Mouse (Mus musculus): Measurements from ENCODE around the gene Fbp1. TPM values are rescaled to one million over a fixed set of nuclear protein-coding genes. Genes with fewer than 3 reads are reported as not detected.
"Not testable (repeated sequence)": the region's sequence is repeated elsewhere in the genome, so short reads cannot be mapped to it uniquely, and the experiment has no call there.

The Fbp1 gene
- total RNA-seq (2012; rRNA removed): 0.95 and 2.6 TPM in 2 replicates

- H3K4me3 ChIP-seq (ENCODE audit: insufficient read depth in 1 of 2, low read depth in 1 of 2, low read length in 2 of 2, poor library complexity in 1 of 2, severe bottlenecking in 1 of 2): peak within 1 kb of the TSS; percentile 54 to 60
- peaks cover 2% of the 10 kb centered on the region in 2 experiments; a peak in 1 of 4 replicates for H3K4me1 ChIP-seq (ENCODE audit: control insufficient read depth in 2 of 2, insufficient read depth in 2 of 2, low read length in 2 of 2, poor library complexity in 1 of 2)
- H3K27ac ChIP-seq (ENCODE audit: insufficient read depth, low read depth, low read length, poor library complexity, severe bottlenecking): no peak within 1 kb of the TSS
- no peaks in the 10 kb centered on the region for H3K36me3 ChIP-seq (ENCODE audit: control insufficient read depth, insufficient read depth, low read length, poor library complexity, severe bottlenecking)
- in situ Hi-C loops (cut with MboI; ENCODE audit: low sequenced_read_pairs in 2 of 2, unreplicated experiment in 2 of 2): no loop called here
- H3K9ac ChIP-seq (ENCODE audit: insufficient read depth, low read depth, low read length, poor library complexity, severe bottlenecking): no peak within 1 kb of the TSS; the same call in 1 of the 2 replicates
- no peak for TF ChIP-seq ZNF384 (IDR thresholded peaks at IDR 0.05; ENCODE audit: low read depth, low read length)
- TF ChIP-seq MAFK (IDR thresholded peaks at IDR 0.05; ENCODE audit: insufficient read depth, low read depth, low read length): no peak
- TF ChIP-seq HCFC1 (IDR thresholded peaks at IDR 0.05; ENCODE audit: borderline replicate concordance, insufficient read depth, low read length): no peak
- no peak for TF ChIP-seq ZC3H11A (IDR thresholded peaks at IDR 0.05; ENCODE audit: borderline replicate concordance, low read depth, low read length)
- TF ChIP-seq CHD2 (IDR thresholded peaks at IDR 0.05; ENCODE audit: low read depth, low read length): no peak
- H3K9me3 ChIP-seq (ENCODE audit: control insufficient read depth, insufficient read depth, low read depth, low read length): no peaks in the 10 kb centered on the region
- no peak for DNase-seq (ENCODE audit: low read depth, low spot score)
Measured at GRCm38 (mm10) chr13:62887712-62888441, at the start of gene Fbp1. Fbp1 (minus strand) TSS chr13:62888282.

GRCm38 (mm10) chr13:62932452-62932851 is 44.4 kb upstream of the Fbp1 start:
- no peak for DNase-seq (ENCODE audit: low read depth, low spot score)
- Histone ChIP-seq H3K36me3 (ENCODE audit: control insufficient read depth, insufficient read depth, low read length, poor library complexity, severe bottlenecking) (no peaks in the 10 kb centered on the region), H3K27ac (ENCODE audit: insufficient read depth, low read depth, low read length, poor library complexity, severe bottlenecking) (no peak overlapping the region), H3K4me1 (ENCODE audit: control insufficient read depth in 2 of 2, insufficient read depth in 2 of 2, low read length in 2 of 2, poor library complexity in 1 of 2) (no peaks in the 10 kb centered on the region), H3K9me3 (ENCODE audit: control insufficient read depth, insufficient read depth, low read depth, low read length) (no peaks in the 10 kb centered on the region), H3K9ac (ENCODE audit: insufficient read depth, low read depth, low read length, poor library complexity, severe bottlenecking) (no peak overlapping the region), H3K4me3 (ENCODE audit: insufficient read depth in 1 of 2, low read depth in 1 of 2, low read length in 2 of 2, poor library complexity in 1 of 2, severe bottlenecking in 1 of 2) (no peak overlapping the region)
- no peak for TF ChIP-seq ZNF384 (IDR thresholded peaks at IDR 0.05; ENCODE audit: low read depth, low read length)
- TF ChIP-seq MAFK (IDR thresholded peaks at IDR 0.05; ENCODE audit: insufficient read depth, low read depth, low read length): no peak
- TF ChIP-seq ZC3H11A (IDR thresholded peaks at IDR 0.05; ENCODE audit: borderline replicate concordance, low read depth, low read length): no peak
- TF ChIP-seq CHD2 (IDR thresholded peaks at IDR 0.05; ENCODE audit: low read depth, low read length): no peak
- TF ChIP-seq HCFC1 (IDR thresholded peaks at IDR 0.05; ENCODE audit: borderline replicate concordance, insufficient read depth, low read length): no peak
- in situ Hi-C loops (cut with MboI; ENCODE audit: low sequenced_read_pairs in 2 of 2, unreplicated experiment in 2 of 2): no loop called here

GRCm38 (mm10) chr13:62929766-62930389 is 41.8 kb upstream of the Fbp1 start:
- Histone ChIP-seq H3K27ac (ENCODE audit: insufficient read depth, low read depth, low read length, poor library complexity, severe bottlenecking) (no peak overlapping the region), H3K4me1 (ENCODE audit: control insufficient read depth in 2 of 2, insufficient read depth in 2 of 2, low read length in 2 of 2, poor library complexity in 1 of 2) (no peaks in the 10 kb centered on the region), H3K4me3 (ENCODE audit: insufficient read depth in 1 of 2, low read depth in 1 of 2, low read length in 2 of 2, poor library complexity in 1 of 2, severe bottlenecking in 1 of 2) (no peak overlapping the region), H3K9ac (ENCODE audit: insufficient read depth, low read depth, low read length, poor library complexity, severe bottlenecking) (no peak overlapping the region), H3K9me3 (ENCODE audit: control insufficient read depth, insufficient read depth, low read depth, low read length) (no peaks in the 10 kb centered on the region), H3K36me3 (ENCODE audit: control insufficient read depth, insufficient read depth, low read length, poor library complexity, severe bottlenecking) (no peaks in the 10 kb centered on the region)
- TF ChIP-seq ZNF384 (IDR thresholded peaks at IDR 0.05; ENCODE audit: low read depth, low read length): no peak
- TF ChIP-seq ZC3H11A (IDR thresholded peaks at IDR 0.05; ENCODE audit: borderline replicate concordance, low read depth, low read length): no peak
- TF ChIP-seq MAFK (IDR thresholded peaks at IDR 0.05; ENCODE audit: insufficient read depth, low read depth, low read length): no peak
- TF ChIP-seq HCFC1 (IDR thresholded peaks at IDR 0.05; ENCODE audit: borderline replicate concordance, insufficient read depth, low read length): no peak
- TF ChIP-seq CHD2 (IDR thresholded peaks at IDR 0.05; ENCODE audit: low read depth, low read length): no peak
- in situ Hi-C loops (cut with MboI; ENCODE audit: low sequenced_read_pairs in 2 of 2, unreplicated experiment in 2 of 2): loop anchor here (10.0 kb wide), 1 partner anchor 395 kb away; no protein-coding TSS in a partner anchor
- no peak for DNase-seq (ENCODE audit: low read depth, low spot score)

GRCm38 (mm10) chr13:62929144-62929543 is 41.1 kb upstream of the Fbp1 start:
- not testable (repeated sequence) for H3K9ac ChIP-seq (ENCODE audit: insufficient read depth, low read depth, low read length, poor library complexity, severe bottlenecking); H3K9me3 ChIP-seq (ENCODE audit: control insufficient read depth, insufficient read depth, low read depth, low read length); H3K4me1 ChIP-seq (ENCODE audit: control insufficient read depth in 2 of 2, insufficient read depth in 2 of 2, low read length in 2 of 2, poor library complexity in 1 of 2); H3K4me3 ChIP-seq (ENCODE audit: insufficient read depth in 1 of 2, low read depth in 1 of 2, low read length in 2 of 2, poor library complexity in 1 of 2, severe bottlenecking in 1 of 2); H3K27ac ChIP-seq (ENCODE audit: insufficient read depth, low read depth, low read length, poor library complexity, severe bottlenecking); DNase-seq (ENCODE audit: low read depth, low spot score); H3K36me3 ChIP-seq (ENCODE audit: control insufficient read depth, insufficient read depth, low read length, poor library complexity, severe bottlenecking)
- in situ Hi-C loops (cut with MboI; ENCODE audit: low sequenced_read_pairs in 2 of 2, unreplicated experiment in 2 of 2): loop anchor here (10.0 kb wide), 1 partner anchor 396 kb away; no protein-coding TSS in a partner anchor
